Mouse (Mus musculus) T-helper 2 cell (primary cell): Measurements from ENCODE around the gene Plscr5.
"Not testable (repeated sequence)": the region's sequence is repeated elsewhere in the genome, so short reads cannot be mapped to it uniquely, and the experiment has no call there.

ENCODE experiments used
- in situ Hi-C: fragments of 300-600 bp; cut with MboI, MseI; formaldehyde crosslinking; loops from one replicate; pipeline ENCODE4 v1.15.1; 2025; ENCODE audit warnings: high pct_unique_total_duplicates

The Plscr5 gene

GRCm38 (mm10) chr9:92192636-92193035 lies at the start of gene Plscr5:
TSS of gene Plscr5 (plus strand) at chr9:92192936.
- in situ Hi-C loops = not testable (repeated sequence)

DNA sequence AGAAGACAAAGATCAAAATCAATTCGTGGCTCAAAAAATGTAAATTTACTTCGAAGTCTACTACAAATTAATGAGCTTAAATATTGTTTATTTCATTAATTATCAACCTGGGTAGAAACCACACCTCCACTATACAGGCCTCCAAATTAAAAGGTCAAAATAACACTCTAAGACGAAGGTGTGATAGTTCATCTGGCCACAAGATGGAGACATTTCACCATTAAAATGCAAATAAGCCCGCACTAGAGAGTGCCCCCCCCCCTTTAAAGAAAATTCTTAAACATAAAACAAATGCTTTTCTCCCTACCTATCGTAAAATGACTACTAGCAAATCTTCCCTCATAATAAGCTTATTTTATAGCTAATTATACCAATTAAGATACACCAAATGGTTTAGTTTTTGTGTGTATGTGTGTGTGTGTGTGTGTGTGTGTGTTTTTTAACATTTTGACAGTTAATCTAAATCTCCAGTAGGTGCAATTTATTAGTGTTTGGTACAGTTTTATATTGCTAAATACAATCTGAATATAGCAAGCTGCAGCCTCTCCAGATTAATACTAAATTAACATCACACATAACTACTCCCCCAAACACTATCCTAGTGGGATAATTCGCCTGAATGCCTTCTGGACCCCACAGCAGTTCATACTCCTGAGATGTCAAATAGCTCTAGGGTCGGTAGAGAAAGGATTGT lies 45.0 kb upstream of the Plscr5 start:
- in situ Hi-C loops = no loop called here

GRCm38 (mm10) chr9:92162213-92162612 lies 30.5 kb upstream of the Plscr5 start:
- in situ Hi-C loops = no loop called here

DNA sequence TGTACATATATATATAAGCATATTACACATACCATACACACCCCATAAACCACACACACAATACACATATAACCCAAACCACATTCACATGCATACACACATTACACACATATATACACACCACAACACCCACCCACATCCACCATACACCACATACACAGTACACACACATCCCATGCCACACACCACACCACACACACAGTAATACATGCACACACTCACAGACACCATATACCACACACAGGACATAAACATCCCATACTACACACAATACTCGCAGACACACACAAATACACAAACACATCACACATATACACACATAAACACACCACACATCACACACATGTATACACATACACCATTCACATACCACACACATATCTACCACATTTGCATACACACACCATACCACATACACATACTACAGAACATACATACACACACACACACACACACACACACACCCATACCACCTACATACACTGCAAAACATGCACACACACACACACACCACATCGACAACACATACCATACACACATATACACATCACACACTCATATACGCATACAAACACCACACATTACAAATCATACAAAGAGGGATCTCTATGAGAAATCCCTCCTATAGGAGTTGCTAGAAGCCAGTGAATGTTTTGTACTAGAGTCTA lies 19.3 kb upstream of the Plscr5 start:
- in situ Hi-C loops = loop anchor here (5.0 kb wide), 1 partner anchor 709 kb away; no protein-coding TSS in a partner anchor

DNA sequence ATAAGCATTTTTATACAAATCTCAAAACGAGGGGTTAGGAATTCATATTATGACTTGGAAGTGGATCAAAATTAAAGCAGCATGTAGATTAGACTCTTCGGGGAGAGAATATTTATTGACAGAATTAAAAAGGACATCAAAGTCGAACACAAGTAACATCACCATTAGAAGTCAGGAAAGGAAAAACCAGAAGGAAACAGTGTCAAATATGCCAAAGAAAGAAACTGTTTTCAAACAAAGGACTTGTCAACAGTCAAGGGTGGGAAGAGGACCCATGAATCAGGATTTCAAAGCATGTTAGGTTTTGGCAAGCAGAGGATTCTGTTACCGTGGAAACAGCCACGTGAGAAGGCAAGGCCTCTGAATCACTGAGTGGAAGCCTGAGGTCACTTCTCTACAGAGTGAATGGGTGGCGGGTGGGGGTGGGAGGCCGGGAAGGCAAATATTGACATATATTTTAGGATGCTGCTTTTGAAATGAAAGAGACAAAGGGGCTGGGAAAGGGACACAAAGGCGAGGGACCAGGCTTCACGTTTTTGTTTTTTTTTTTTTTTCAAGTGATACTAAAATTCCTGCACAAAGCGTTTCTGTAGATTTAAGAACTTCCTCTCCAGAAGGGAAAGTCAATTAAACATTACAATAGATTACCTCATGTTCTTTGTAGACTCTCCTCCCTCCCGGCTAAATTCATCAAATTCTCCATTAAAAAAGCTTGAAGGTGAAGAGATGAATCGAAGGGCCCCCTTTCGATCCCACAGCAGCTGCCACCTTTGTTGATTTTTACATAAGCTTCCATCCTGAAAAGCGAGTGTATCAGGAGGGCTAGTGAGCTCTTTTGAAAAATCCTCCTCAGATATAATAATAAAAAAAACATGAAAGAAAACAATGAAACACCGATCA lies 18.3 kb upstream of the Plscr5 start:
- in situ Hi-C loops = loop anchor here (5.0 kb wide), 1 partner anchor 708 kb away; no protein-coding TSS in a partner anchor

GRCm38 (mm10) chr9:92178861-92179469 lies 13.8 kb upstream of the Plscr5 start:
- in situ Hi-C loops = no loop called here

DNA sequence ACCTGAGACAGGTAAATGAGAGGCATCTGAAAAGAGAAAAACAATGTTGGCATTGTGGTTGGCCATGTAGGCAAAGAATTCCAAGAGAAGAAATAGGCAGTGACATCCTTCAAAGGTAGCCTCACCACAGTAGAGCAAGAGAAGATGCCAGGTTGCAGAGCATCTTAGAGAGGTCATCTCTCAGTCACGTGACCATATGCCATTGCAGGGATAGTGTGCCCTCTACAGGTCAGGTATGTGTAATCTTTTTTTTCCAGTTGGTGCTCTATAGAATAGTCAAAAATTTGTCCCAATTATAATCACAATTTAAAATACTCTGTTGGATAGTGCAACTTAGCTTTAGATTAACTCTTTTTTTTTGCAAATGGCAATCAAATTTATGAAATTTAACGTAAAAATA lies 1.4 kb upstream of the Plscr5 start:
- in situ Hi-C loops = no loop called here

GRCm38 (mm10) chr9:92198408-92198807 lies 5.7 kb downstream of the Plscr5 start:
- in situ Hi-C loops = no loop called here

- in situ Hi-C loops = no loop called here
Measured at GRCm38 (mm10) chr9:92199564-92199963, 6.8 kb downstream of the Plscr5 start.

DNA sequence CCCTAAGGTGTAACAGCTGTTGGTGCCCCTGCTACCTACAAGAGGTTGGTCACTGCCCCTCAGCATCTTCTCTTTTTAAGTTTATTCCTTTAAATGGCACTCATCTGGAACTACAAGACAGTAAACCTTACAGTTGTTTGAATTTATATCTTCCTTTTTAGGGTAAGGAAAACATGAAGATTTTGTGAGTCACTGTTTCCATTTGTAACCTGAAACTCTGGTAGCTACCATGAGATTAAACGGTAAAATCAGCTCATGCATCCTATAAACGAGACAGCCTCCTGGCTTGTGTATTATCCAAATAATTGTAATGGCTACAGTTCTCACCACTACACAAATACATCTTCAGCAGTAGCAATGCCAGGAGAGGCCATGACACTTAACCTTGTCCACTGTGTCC lies 11.7 kb downstream of the Plscr5 start:
- in situ Hi-C loops = no loop called here

GRCm38 (mm10) chr9:92207307-92207706 lies 14.6 kb downstream of the Plscr5 start:
- in situ Hi-C loops = no loop called here

GRCm38 (mm10) chr9:92207757-92208156 lies 15.0 kb downstream of the Plscr5 start:
- in situ Hi-C loops = no loop called here

DNA sequence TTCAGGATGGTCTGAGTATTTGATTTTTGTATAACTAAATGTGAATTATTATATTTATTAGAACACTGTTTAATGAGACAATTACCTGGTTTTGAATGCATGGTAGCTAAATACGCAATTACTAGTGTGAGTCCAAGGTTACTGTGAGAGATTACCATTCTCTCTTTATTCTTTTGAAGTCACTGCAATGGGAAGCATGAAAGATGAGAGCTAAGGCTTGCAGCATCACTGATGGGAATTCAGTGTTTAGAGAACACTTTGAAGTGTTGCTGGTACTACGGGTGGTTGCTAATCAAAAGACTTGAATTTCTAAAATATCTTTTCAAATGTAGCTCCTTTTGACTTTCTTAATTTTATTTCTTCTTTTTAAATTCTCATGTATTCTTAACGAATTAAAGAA lies 17.1 kb downstream of the Plscr5 start:
- in situ Hi-C loops = loop anchor here (5.0 kb wide), 1 partner anchor 58 kb away; no protein-coding TSS in a partner anchor

- in situ Hi-C loops = loop anchor here (5.0 kb wide), 1 partner anchor 58 kb away; no protein-coding TSS in a partner anchor
Measured at GRCm38 (mm10) chr9:92210386-92210967, 17.7 kb downstream of the Plscr5 start.

- in situ Hi-C loops = loop anchor here (5.0 kb wide), 1 partner anchor 59 kb away; no protein-coding TSS in a partner anchor
Measured at GRCm38 (mm10) chr9:92211048-92211447, 18.3 kb downstream of the Plscr5 start.

DNA sequence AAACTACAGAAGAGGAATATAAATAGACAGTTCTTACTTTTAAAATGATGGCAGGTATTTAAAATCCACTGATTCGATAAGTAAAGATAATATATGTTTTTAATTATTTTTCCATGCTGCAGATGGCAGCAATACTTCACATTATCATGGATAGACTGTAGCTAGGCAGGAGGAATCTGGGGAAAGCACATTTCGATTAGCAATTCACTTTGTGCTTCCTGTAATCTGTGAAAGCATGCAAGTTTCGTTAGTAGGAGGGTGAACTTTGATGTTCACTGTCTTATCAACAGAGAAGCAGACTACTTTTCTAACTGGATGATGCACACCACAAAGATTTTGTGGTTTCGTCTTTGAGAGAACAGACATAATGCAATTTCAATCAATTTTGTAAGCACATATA lies 24.7 kb downstream of the Plscr5 start:
- in situ Hi-C loops = no loop called here

DNA sequence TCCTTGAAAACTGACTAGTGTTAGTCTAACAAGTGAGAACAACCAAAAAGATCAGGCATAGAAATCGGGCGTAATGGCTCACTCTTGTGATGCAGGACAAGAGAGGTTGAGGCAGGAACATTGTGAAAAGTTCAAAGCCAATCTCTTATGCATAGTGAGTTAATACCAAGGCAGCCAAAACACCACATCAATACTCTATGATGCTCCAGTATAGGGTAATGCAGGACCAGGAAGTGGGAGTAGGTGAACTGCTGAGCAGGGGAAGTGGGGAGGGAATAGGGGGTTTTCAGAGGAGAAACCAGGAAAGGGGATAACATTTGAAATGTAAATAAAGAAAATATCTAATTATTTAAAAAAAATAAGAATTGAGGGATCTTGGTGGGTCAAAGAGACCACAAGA lies 25.2 kb downstream of the Plscr5 start:
- in situ Hi-C loops = no loop called here

DNA sequence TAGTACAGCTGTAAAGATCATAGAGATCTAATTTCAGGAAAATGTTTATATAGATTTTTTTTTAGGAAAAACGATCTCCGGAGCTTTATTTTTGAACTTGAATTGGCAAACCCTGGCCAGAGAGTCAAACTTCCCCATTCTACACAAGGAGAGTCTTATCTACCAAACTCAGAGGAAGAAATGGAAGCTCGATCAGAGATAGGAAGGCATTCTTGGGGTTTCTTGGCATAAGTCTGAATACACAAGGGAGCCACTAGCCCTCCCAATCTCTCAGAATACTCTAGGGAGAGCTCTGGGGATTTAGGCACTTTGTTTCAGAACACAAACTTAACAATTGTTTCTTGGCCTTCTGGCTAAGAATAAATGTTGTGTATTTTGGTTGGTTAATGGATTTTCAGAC lies 27.4 kb downstream of the Plscr5 start:
- in situ Hi-C loops = no loop called here

GRCm38 (mm10) chr9:92221480-92221879 lies 28.7 kb downstream of the Plscr5 start:
- in situ Hi-C loops = no loop called here

- in situ Hi-C loops = no loop called here
Measured at GRCm38 (mm10) chr9:92224598-92225231, 32.0 kb downstream of the Plscr5 start.
